Mouse (Mus musculus) megakaryocyte, embryonic 14.5 days (primary cell): ENCODE data around the gene Krt5. TPM values are rescaled to one million over a fixed set of nuclear protein-coding genes. Genes with fewer than 3 reads are reported as not detected.

Experiments used
- H3K27me3 ChIP-seq: replicated peaks from 2 replicates; pipeline ENCODE3; 2012; ENCODE audit warnings: inconsistent platforms
- H3K36me3 ChIP-seq: replicated peaks from 2 replicates; pipeline ENCODE3; 2012; ENCODE audit warnings: low read length, inconsistent platforms, mixed read lengths
- H3K4me1 ChIP-seq: 2 replicates; pipeline ENCODE4 v1.6.1; 2012; ENCODE audit warnings: inconsistent platforms
- H3K4me3 ChIP-seq: replicated peaks from 2 replicates; pipeline ENCODE3; 2012; ENCODE audit warnings: moderate library complexity, mild to moderate bottlenecking, inconsistent platforms
- H3K9me3 ChIP-seq: 2 replicates; pipeline ENCODE4 v1.6.1; 2012; ENCODE audit warnings: inconsistent platforms
- FLI1 ChIP-seq: IDR thresholded peaks from 2 replicates; pipeline ENCODE4 v1.6.1; 2012; ENCODE audit warnings: low read length, inconsistent platforms, mixed read lengths
- GATA1 ChIP-seq: IDR thresholded peaks from 3 replicates; pipeline ENCODE4 v1.6.1; 2012; ENCODE audit warnings: mixed read lengths, low read length, inconsistent platforms, borderline replicate concordance
- polyA plus RNA-seq: library from polyadenylated mRNA; stranded (reverse); fragments of >175 nt; gene quantifications from 2 replicates; pipeline ENCODE4 v1.2.3, GENCODE M21; 2012; ENCODE audit warnings: low replicate concordance; ENCODE audit not compliant: insufficient read depth

Gene Krt5
- polyA plus RNA-seq, result not detected in 2 replicates

GRCm38 (mm10) chr15:101712720-101713119 is at the start of gene Krt5:
Krt5 (minus strand) TSS chr15:101712898.
- Histone ChIP-seq H3K4me3 (no peak within 1 kb of the TSS), H3K36me3 (no peaks in the 10 kb centered on the region), H3K27me3 (peaks cover 44% of the 10 kb centered on the region), H3K4me1 (no peaks in the 10 kb centered on the region), H3K9me3 (no peaks in the 10 kb centered on the region)
- TF ChIP-seq FLI1 (no peak), GATA1 (no peak)

GRCm38 (mm10) chr15:101742711-101743110 is 30.0 kb upstream of the Krt5 start, which contains the start of gene Krt71:
Krt71 (minus strand) TSS chr15:101743109.
- TF ChIP-seq GATA1, result no peak
- TF ChIP-seq FLI1, result no peak
- peaks cover 70% of the 10 kb centered on the region for H3K27me3 ChIP-seq
- H3K36me3 ChIP-seq, result no peaks in the 10 kb centered on the region
- no peak within 1 kb of the TSS for H3K4me3 ChIP-seq
- no peaks in the 10 kb centered on the region for H3K9me3 ChIP-seq
- no peaks in the 10 kb centered on the region for H3K4me1 ChIP-seq

- Histone ChIP-seq H3K4me3 (no peak overlapping the region), H3K9me3 (no peaks in the 10 kb centered on the region), H3K36me3 (no peaks in the 10 kb centered on the region), H3K4me1 (peaks cover 5% of the 10 kb centered on the region; the same call in 1 of the 2 replicates), H3K27me3 (peaks cover 64% of the 10 kb centered on the region)
- TF ChIP-seq FLI1, result no peak
- TF ChIP-seq GATA1, result no peak
Observed at GRCm38 (mm10) chr15:101737786-101738185, 25.1 kb upstream of the Krt5 start.

GRCm38 (mm10) chr15:101730653-101731052 is 18.0 kb upstream of the Krt5 start:
- H3K36me3 ChIP-seq, result no peaks in the 10 kb centered on the region
- TF ChIP-seq GATA1 (no peak), FLI1 (no peak)
- peaks cover 35% of the 10 kb centered on the region for H3K27me3 ChIP-seq

DNA sequence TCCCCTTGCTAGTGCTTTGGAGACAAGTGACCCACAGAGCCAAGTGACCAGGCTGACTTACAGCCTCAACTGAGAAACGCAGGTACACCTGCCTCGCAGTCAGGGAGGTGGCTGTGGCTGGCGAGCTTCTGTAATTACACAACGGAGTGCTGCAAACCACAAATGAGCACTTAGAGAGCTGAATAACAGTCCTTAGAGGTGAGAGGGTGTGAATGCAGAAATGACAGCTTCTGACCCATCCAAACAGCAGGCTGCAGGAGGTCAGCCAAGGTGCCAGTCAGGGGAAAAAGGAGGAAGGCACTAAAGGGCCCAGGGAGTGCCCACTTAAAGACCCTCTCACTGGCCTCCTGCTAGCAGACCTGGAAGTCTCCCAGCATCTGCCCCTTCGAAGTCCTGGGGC is 12.0 kb upstream of the Krt5 start:
- Histone ChIP-seq H3K27me3 (peaks cover 50% of the 10 kb centered on the region), H3K4me1 (no peaks in the 10 kb centered on the region), H3K36me3 (no peaks in the 10 kb centered on the region), H3K4me3 (no peak overlapping the region), H3K9me3 (no peaks in the 10 kb centered on the region)
- no peak for TF ChIP-seq GATA1
- no peak for TF ChIP-seq FLI1

More at GRCm38 (mm10) chr15:101730653-101731052, 18.0 kb upstream of the Krt5 start:
- H3K4me1 ChIP-seq, result peaks cover 5% of the 10 kb centered on the region; the same call in 1 of the 2 replicates
- no peak overlapping the region for H3K4me3 ChIP-seq
- H3K9me3 ChIP-seq, result no peaks in the 10 kb centered on the region

DNA sequence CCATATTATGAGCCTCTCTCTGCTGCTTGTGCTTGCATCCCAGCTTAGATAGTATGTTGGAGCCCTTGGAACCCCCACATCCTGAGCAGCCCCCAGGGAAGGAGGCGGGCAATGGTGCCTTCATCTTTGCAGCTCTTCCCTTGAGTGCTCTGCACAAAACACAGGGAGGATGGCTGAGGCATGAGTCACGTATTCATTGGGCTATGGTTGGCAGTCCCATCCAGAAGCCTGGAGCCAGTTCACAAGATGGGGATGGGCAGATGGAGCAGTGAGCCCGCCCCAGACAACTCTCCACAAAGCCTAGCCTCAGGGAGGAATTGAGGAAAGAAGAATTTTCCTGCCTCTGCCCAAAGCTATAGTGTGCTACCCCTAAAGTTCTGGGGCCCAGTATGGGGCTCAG is 3.1 kb upstream of the Krt5 start:
- Histone ChIP-seq H3K4me1 (no peaks in the 10 kb centered on the region), H3K27me3 (peaks cover 39% of the 10 kb centered on the region), H3K4me3 (no peak overlapping the region), H3K36me3 (no peaks in the 10 kb centered on the region), H3K9me3 (no peaks in the 10 kb centered on the region)
- TF ChIP-seq FLI1 (no peak), GATA1 (no peak)

GRCm38 (mm10) chr15:101714356-101714755 is 1.7 kb upstream of the Krt5 start:
- H3K27me3 ChIP-seq, result peaks cover 41% of the 10 kb centered on the region
- no peak for TF ChIP-seq GATA1
- no peak for TF ChIP-seq FLI1
- H3K4me1 ChIP-seq, result no peaks in the 10 kb centered on the region
- no peaks in the 10 kb centered on the region for H3K9me3 ChIP-seq
- H3K36me3 ChIP-seq, result no peaks in the 10 kb centered on the region
- no peak overlapping the region for H3K4me3 ChIP-seq

- Histone ChIP-seq H3K36me3 (no peaks in the 10 kb centered on the region), H3K9me3 (no peaks in the 10 kb centered on the region), H3K4me3 (no peak overlapping the region), H3K4me1 (no peaks in the 10 kb centered on the region), H3K27me3 (peaks cover 40% of the 10 kb centered on the region)
- TF ChIP-seq FLI1 (no peak), GATA1 (no peak)
Observed at GRCm38 (mm10) chr15:101713731-101714130, 1.0 kb upstream of the Krt5 start.

GRCm38 (mm10) chr15:101708683-101709082 is 4.0 kb downstream of the Krt5 start:
- Histone ChIP-seq H3K4me3 (peak overlapping the region; percentile 11), H3K27me3 (peaks cover 46% of the 10 kb centered on the region), H3K9me3 (no peaks in the 10 kb centered on the region), H3K36me3 (no peaks in the 10 kb centered on the region), H3K4me1 (no peaks in the 10 kb centered on the region)
- TF ChIP-seq FLI1, result no peak
- no peak for TF ChIP-seq GATA1

DNA sequence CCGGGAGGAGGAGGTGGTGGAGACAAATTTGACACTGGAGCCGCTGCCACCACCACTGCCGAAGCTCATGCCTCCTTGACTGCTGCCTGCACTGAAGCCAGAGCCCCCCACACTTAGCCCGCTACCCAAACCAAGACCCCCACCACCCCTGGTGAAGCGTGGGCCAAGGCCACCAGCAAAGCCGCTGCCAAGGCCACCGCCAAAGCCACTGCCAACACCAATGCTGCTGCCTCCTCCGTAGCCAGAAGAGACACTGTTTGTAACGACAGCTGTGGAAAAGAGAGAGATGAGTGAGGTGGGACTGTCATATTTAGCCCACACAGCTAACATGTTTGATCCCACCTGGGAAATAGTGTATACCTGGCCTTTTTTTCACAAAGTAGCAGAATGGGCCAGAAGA is 5.2 kb downstream of the Krt5 start:
- peaks cover 38% of the 10 kb centered on the region for H3K27me3 ChIP-seq
- H3K36me3 ChIP-seq, result no peaks in the 10 kb centered on the region
- H3K9me3 ChIP-seq, result no peaks in the 10 kb centered on the region
- TF ChIP-seq GATA1 (no peak), FLI1 (no peak)
- no peaks in the 10 kb centered on the region for H3K4me1 ChIP-seq
- H3K4me3 ChIP-seq, result no peak overlapping the region

DNA sequence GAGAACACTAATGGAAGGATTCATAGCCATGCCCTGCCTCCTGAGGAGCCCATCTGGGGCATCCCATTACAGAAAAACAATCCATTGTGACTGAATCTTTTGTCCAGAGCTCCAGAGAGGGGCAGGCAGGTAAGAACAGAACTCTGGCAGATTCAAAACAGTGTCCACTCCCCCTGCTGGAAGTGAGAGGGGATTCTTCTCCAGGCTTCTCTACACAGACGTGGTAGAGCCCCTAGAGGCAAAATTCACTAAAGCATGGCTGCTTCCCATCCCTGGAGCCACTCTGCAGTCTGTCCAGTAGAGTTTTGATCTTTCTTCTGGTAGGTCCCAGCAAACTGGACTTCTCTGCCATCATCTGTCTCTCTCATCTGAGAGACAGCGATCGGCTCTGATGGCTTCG is 8.6 kb downstream of the Krt5 start:
- no peaks in the 10 kb centered on the region for H3K36me3 ChIP-seq
- no peaks in the 10 kb centered on the region for H3K4me1 ChIP-seq
- peaks cover 30% of the 10 kb centered on the region for H3K27me3 ChIP-seq
- H3K4me3 ChIP-seq, result no peak overlapping the region
- no peaks in the 10 kb centered on the region for H3K9me3 ChIP-seq
- TF ChIP-seq FLI1 (no peak), GATA1 (no peak)

- Histone ChIP-seq H3K4me3 (no peak overlapping the region), H3K9me3 (no peaks in the 10 kb centered on the region), H3K4me1 (no peaks in the 10 kb centered on the region), H3K27me3 (peaks cover 23% of the 10 kb centered on the region), H3K36me3 (no peaks in the 10 kb centered on the region)
- no peak for TF ChIP-seq GATA1
- no peak for TF ChIP-seq FLI1
Observed at GRCm38 (mm10) chr15:101702380-101702779, 10.3 kb downstream of the Krt5 start.
